Mouse (Mus musculus) midbrain, embryonic 15.5 days (tissue): ENCODE measurements around the gene Krt88. TPM values are rescaled to one million over a fixed set of nuclear protein-coding genes. Genes with fewer than 3 reads are reported as not detected.

Source experiments
- ATAC-seq: fragments of 200-750 bp; cut with Nextera tagmentation; replicated peaks from 2 replicates; pipeline ENCODE4 v1.8.0; 2017; ENCODE audit warnings: moderate TSS enrichment
- H3K27ac ChIP-seq: fragments of 300-500 bp; sonication (generic); 2 replicates; pipeline ENCODE4 v1.5.1; 2015; ENCODE audit warnings: mild to moderate bottlenecking, inconsistent platforms
- H3K27me3 ChIP-seq: fragments of 300-500 bp; sonication (generic); replicated peaks from 2 replicates; pipeline ENCODE4 v1.6.1; 2015; ENCODE audit warnings: inconsistent platforms
- H3K36me3 ChIP-seq: fragments of 300-500 bp; sonication (generic); replicated peaks from 2 replicates; pipeline ENCODE4 v1.6.1; 2015; ENCODE audit warnings: inconsistent platforms
- H3K4me1 ChIP-seq: fragments of 300-500 bp; sonication (generic); 2 replicates; pipeline ENCODE4 v1.6.1; 2015; ENCODE audit warnings: inconsistent platforms
- H3K4me2 ChIP-seq: fragments of 300-500 bp; sonication (generic); 2 replicates; pipeline ENCODE4 v1.6.1; 2015; ENCODE audit warnings: inconsistent platforms, mild to moderate bottlenecking, moderate library complexity
- H3K4me3 ChIP-seq: fragments of 300-500 bp; sonication (generic); 2 replicates; pipeline ENCODE4 v1.5.1; 2015; ENCODE audit warnings: mild to moderate bottlenecking, inconsistent platforms
- H3K9ac ChIP-seq: fragments of 300-500 bp; sonication (generic); 2 replicates; pipeline ENCODE4 v1.6.1; 2015; ENCODE audit warnings: mild to moderate bottlenecking, inconsistent platforms
- H3K9me3 ChIP-seq: fragments of 300-500 bp; sonication (generic); 2 replicates; pipeline ENCODE4 v1.6.1; 2016; ENCODE audit warnings: inconsistent platforms
- WGBS: fragments of 180-500 bp; shearing (Covaris S2); methylation state at CpG from one replicate; pipeline ENCODE4 v1.1.7; 2015; ENCODE audit warnings: mixed read lengths; 5-methylcytosine and 5-hydroxymethylcytosine counted together
- polyA plus RNA-seq: library from polyadenylated mRNA; unstranded; fragments of >200 nt; fragmentation: Nextera tagmentation; extraction: Ambion mirVana; gene quantifications from 2 replicates; pipeline ENCODE4 v1.2.1, GENCODE M21; 2015

Gene Krt88
- polyA plus RNA-seq, 1 experiment from 2014 or later, result not detected

DNA sequence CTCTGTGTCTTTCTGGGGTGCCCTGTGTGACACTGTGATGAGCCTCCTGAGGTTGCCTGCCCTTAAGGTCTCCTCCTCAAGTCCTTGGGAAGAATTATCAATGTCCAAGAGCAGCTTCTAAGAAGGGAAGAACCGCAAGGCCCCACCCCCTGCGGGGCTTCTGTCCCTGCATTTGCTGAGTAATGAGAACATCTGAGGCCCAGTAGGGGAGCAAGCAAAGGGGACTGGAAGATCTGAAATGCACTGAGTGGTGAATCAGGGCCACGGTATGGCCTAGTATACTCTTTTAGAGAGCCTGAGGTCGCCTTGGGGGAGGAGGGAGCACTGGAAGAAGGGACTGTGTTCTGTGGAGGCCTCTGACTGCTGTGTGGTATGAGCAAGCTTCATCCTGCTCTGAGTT is 34.5 kb downstream of the Krt88 start:
- Histone ChIP-seq H3K4me1 (peaks cover 9% of the 10 kb centered on the region), H3K4me2 (no peak overlapping the region), H3K4me3 (no peak overlapping the region), H3K27ac (no peak overlapping the region), H3K9me3 (no peaks in the 10 kb centered on the region), H3K36me3 (no peaks in the 10 kb centered on the region), H3K27me3 (no peaks in the 10 kb centered on the region), H3K9ac (no peak overlapping the region)
- ATAC-seq, result no peak
- WGBS, result 45% methylated on average over 4 of the region's 4 CpGs

DNA sequence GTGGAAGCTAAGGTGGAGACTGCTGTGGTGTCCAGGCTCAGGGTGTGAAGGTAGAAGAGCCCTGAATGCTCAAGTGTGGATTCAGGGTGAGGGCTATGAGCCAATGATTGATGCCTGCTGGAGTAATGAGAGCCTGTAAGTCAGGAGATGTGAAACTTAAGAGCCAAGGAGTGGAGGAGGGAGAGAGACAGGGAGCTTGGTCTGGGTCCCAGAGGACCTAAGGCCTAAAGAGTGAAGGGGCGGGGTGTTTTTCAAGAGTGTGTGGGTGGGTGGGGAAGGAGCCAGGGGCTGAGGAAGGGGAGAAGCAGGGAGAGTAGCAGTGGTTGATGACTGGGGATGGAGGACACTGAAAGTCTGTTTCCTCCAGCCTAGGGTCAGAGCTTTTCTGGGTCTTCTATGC is 36.1 kb downstream of the Krt88 start:
- Histone ChIP-seq H3K4me2 (no peak overlapping the region), H3K27ac (no peak overlapping the region), H3K9ac (no peak overlapping the region), H3K4me1 (peaks cover 9% of the 10 kb centered on the region), H3K36me3 (no peaks in the 10 kb centered on the region), H3K4me3 (no peak overlapping the region), H3K9me3 (no peaks in the 10 kb centered on the region), H3K27me3 (no peaks in the 10 kb centered on the region)
- no peak for ATAC-seq
- WGBS, result 71% methylated on average over 1 of the region's 1 CpGs

DNA sequence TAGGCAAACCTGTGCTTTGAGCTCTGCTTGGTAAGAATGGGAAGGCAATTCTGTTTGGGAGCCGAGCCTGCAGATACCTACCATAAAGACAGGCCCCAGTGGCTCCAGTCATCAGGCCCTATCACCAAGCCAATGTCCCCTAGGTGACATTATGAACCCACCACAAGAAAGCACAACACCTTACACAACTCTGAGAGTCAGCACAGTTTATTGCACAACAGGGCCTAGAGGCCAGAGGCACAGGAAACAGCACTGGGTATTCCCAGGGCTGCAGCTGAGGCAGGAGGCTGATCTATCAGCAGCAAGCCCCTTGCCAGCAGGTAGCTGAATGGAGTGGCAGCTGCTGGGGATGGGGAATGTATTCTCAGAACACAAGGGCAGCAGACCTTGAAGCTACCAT is 37.4 kb downstream of the Krt88 start:
- Histone ChIP-seq H3K36me3 (no peaks in the 10 kb centered on the region), H3K27me3 (no peaks in the 10 kb centered on the region), H3K4me3 (no peak overlapping the region), H3K4me1 (no peaks in the 10 kb centered on the region), H3K4me2 (no peak overlapping the region), H3K27ac (no peak overlapping the region), H3K9me3 (no peaks in the 10 kb centered on the region), H3K9ac (no peak overlapping the region)
- 87% methylated on average over 1 of the region's 1 CpGs for WGBS
- ATAC-seq, result no peak

DNA sequence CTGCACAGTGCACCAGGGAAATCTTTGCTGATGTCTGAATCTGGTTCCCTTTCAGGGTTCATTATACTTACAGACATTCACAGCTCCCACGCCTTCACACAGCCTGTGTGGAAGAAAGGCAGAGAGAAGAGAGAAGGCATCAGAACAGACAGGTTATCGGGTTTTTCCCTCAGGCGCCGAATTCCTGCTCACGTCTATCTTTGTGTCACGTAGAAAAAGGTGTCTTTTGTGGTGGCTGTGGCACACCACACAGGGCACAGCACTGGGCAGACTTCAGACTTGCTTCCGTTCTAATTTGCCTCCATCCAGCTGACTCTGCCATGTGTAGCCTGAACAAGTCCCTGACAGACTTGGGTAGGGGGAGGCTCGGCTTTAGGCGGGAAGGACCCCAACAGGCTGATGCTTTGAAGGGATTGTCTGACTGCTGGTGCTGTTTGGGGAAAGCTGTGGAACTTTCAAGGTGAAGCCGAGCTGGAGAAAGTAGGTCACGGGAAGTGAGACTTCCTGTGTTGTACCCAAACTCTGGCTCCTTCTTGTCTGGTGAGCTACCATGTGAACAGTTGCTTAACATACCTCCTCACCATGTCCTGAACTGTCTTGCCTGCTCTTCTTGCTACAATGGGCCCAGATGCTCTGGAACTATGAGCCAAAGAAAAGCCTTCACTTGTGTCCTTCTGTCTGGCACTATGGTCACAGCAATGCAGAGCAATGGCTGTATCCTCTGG is 38.5 kb downstream of the Krt88 start:
- 76% methylated on average over 11 of the region's 11 CpGs for WGBS
- Histone ChIP-seq H3K4me3 (no peak overlapping the region), H3K27me3 (no peaks in the 10 kb centered on the region), H3K4me2 (no peak overlapping the region), H3K27ac (no peak overlapping the region), H3K4me1 (no peaks in the 10 kb centered on the region), H3K36me3 (no peaks in the 10 kb centered on the region), H3K9ac (no peak overlapping the region), H3K9me3 (no peaks in the 10 kb centered on the region)
- no peak for ATAC-seq

DNA sequence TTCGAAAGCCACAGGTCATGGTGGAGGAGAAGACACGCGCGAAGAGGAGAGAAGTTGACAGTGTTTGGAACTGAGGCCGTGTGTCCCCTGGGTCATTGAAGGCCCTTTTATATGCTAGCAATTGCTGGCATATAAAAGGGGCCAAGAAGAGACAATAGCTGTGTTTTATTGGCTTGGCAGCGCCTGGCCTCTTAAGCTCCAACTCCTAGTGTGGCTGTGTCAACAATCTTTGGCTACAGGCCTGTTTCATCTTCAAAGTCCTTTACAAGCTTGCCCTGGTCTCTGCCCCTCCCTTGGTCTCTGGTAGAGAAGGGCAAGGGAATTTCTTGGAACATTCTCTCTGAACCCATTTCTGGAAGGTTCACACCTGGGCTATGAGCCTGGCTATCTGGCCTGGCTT is 43.9 kb downstream of the Krt88 start, which contains the start of gene Krt83:
Krt83 (minus strand) TSS at position 82 of the 400 bp plus-strand sequence.
- 63% methylated on average over 6 of the region's 6 CpGs for WGBS

DNA sequence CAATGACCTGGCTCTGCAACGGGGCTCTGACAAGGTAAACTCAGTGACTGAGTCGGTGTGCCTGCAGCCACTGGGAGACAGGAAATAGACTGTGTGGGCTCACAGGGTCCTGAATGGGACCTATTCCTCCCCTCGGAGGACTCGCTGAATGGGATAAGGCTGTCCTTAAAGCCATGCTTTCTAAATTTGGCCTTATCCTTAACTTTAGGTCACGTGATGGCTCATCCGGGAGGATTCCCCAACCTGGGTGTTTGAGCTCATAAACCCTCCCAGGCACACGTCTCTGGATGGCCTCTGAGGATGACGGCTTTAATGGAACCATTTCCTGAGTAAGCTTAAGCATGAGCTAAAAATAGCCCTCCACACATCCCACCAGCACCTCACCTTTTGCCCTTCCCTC is 45.2 kb downstream of the Krt88 start:
- Histone ChIP-seq H3K36me3 (no peaks in the 10 kb centered on the region), H3K27me3 (no peaks in the 10 kb centered on the region), H3K4me3 (no peak overlapping the region), H3K4me2 (no peak overlapping the region), H3K27ac (no peak overlapping the region), H3K4me1 (no peaks in the 10 kb centered on the region), H3K9ac (no peak overlapping the region), H3K9me3 (no peaks in the 10 kb centered on the region)
- 73% methylated on average over 8 of the region's 8 CpGs for WGBS
- ATAC-seq, result no peak

More for the DNA sequence above, 43.9 kb downstream of the Krt88 start, which contains the start of gene Krt83:
- Histone ChIP-seq H3K36me3 (no peaks in the 10 kb centered on the region), H3K9me3 (no peaks in the 10 kb centered on the region), H3K9ac (no peak within 1 kb of the TSS), H3K27me3 (no peaks in the 10 kb centered on the region), H3K4me3 (no peak within 1 kb of the TSS), H3K4me2 (no peak within 1 kb of the TSS), H3K4me1 (no peaks in the 10 kb centered on the region), H3K27ac (no peak within 1 kb of the TSS)
- no peak for ATAC-seq

DNA sequence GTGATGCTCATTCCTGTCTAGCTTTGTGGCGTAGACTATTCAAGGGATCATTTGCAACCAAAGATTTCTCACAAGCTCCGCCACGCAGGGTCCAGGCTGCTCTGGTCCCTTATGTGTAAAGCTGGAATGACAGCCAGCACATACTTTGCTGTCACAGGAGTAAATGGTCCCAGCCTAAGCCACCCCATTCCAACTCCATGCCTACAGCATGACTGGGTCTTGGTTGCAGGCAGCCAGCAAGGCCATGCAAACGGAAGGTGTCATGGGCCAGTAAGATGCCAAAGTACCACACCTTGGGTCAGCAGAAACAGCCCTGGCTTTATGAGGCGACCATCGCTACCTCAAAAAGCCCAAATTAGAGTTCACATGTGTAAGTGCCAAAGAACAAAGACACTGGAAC is 46.2 kb downstream of the Krt88 start:
- H3K36me3 ChIP-seq, result no peaks in the 10 kb centered on the region
- no peak for ATAC-seq
- H3K9ac ChIP-seq, result no peak overlapping the region
- no peak overlapping the region for H3K4me2 ChIP-seq
- no peaks in the 10 kb centered on the region for H3K4me1 ChIP-seq
- H3K4me3 ChIP-seq, result no peak overlapping the region
- 94% methylated on average over 6 of the region's 6 CpGs for WGBS
- H3K27me3 ChIP-seq, result no peaks in the 10 kb centered on the region
- no peak overlapping the region for H3K27ac ChIP-seq
- H3K9me3 ChIP-seq, result no peaks in the 10 kb centered on the region

DNA sequence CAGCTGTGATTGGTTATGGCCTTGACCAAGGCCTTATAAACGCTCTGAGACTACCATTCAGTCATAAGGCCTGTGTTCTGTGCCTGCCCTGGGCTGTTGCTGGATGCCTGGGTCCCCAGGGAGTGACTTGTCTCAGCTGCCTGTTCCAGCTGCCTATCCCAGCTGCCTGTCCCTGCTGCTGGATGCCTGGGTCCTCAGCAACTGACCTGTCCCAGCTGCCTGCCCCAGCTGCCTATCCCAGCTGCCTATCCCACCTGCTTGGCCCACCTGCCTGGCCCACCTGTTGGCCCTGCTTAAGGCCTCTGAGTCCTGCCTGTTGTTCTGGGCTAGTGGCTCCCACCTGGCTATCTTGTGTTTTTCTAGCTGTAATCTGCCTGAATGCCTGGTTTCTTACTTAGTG is 46.7 kb downstream of the Krt88 start:
- Histone ChIP-seq H3K4me1 (no peaks in the 10 kb centered on the region), H3K27me3 (no peaks in the 10 kb centered on the region), H3K36me3 (no peaks in the 10 kb centered on the region), H3K9me3 (no peaks in the 10 kb centered on the region), H3K27ac (no peak overlapping the region), H3K9ac (no peak overlapping the region), H3K4me2 (no peak overlapping the region), H3K4me3 (no peak overlapping the region)
- 53% methylated on average over 1 of the region's 1 CpGs for WGBS
- ATAC-seq, result no peak

DNA sequence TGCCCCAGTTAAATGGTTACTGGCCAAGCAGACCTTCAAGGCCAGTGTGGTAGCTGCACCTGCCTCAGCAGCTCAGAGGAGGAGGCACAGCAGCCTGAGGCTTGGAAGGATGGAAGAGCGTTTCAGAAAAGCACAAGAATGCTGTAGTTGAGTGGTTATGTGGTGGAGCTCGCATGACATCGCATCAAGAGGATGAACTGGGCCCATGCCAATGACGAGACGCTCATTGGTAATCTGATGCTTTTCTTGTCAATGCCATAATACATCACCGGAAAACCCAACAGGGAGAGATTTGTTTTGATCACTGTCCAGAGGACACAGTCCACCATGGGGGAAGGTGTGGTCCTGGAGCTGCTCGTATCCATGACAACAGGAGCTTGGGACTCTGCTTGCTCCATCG is 47.7 kb downstream of the Krt88 start:
- WGBS, result 84% methylated on average over 8 of the region's 8 CpGs

DNA sequence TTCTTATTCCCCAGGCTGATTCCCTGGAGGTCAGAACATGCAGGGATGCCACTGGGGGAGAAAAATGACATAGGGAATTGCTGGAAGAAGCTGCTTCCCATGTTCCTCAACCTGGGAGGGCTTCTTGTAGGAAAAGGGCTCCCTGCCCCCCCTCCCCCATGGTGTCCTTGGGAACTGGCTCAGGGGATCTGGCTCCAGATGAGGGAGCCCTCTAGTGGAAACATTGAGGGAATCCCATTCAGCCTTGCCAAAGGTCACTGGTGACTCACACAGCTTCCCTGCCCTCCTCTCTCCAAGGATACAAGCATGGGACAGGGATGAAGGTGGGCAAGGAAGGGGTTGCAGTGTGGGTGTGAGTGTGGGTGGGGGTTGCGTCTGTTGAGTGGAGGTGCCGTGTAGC is 49.6 kb downstream of the Krt88 start:
- H3K27me3 ChIP-seq, result no peaks in the 10 kb centered on the region
- H3K36me3 ChIP-seq, result no peaks in the 10 kb centered on the region
- no peak overlapping the region for H3K9ac ChIP-seq
- H3K4me3 ChIP-seq, result no peak overlapping the region
- no peak for ATAC-seq
- no peaks in the 10 kb centered on the region for H3K4me1 ChIP-seq
- H3K9me3 ChIP-seq, result no peaks in the 10 kb centered on the region
- no peak overlapping the region for H3K4me2 ChIP-seq
- WGBS, result 76% methylated on average over 2 of the region's 2 CpGs
- no peak overlapping the region for H3K27ac ChIP-seq

More for the DNA sequence above, 47.7 kb downstream of the Krt88 start:
- no peaks in the 10 kb centered on the region for H3K4me1 ChIP-seq
- H3K4me2 ChIP-seq, result no peak overlapping the region
- no peak for ATAC-seq
- H3K9me3 ChIP-seq, result no peaks in the 10 kb centered on the region
- H3K9ac ChIP-seq, result no peak overlapping the region
- no peaks in the 10 kb centered on the region for H3K36me3 ChIP-seq
- no peaks in the 10 kb centered on the region for H3K27me3 ChIP-seq
- H3K4me3 ChIP-seq, result no peak overlapping the region
- H3K27ac ChIP-seq, result no peak overlapping the region

Other genes starting within 250 kb of the Krt88 start
- 1.3 and 1.9 TPM in 2 replicates for gene Grasp, start 223.6 kb upstream of the Krt88 start, polyA plus RNA-seq
- 4.2 and 4.9 TPM in 2 replicates for gene Nr4a1, start 193.5 kb upstream of the Krt88 start, polyA plus RNA-seq
- gene Atg101, start 163.5 kb upstream of the Krt88 start, polyA plus RNA-seq, result 83.9 and 84.3 TPM in 2 replicates
- gene 6030408B16Rik, start 154.5 kb upstream of the Krt88 start, polyA plus RNA-seq, result 0.28 and 0.45 TPM in 2 replicates
- 0.09 and 0.23 TPM in 2 replicates for gene Krt80, start 77.6 kb upstream of the Krt88 start, polyA plus RNA-seq
- gene Krt7, start 36.7 kb upstream of the Krt88 start, polyA plus RNA-seq, result 0.52 and 0.62 TPM in 2 replicates
- 0.40 and 0.83 TPM in 2 replicates for gene Krt87, start 8.9 kb upstream of the Krt88 start, polyA plus RNA-seq
- 0.12 TPM in 1 of 2 replicates, not detected in the other for gene Krt81, start 16.0 kb downstream of the Krt88 start, polyA plus RNA-seq
- 0.17 TPM in 1 of 2 replicates, not detected in the other for gene Krt86, start 25.7 kb downstream of the Krt88 start, polyA plus RNA-seq
- gene Krt83, start 43.8 kb downstream of the Krt88 start, polyA plus RNA-seq, result not detected in 2 replicates
- not detected in 2 replicates for gene Gm49425, start 69.5 kb downstream of the Krt88 start, polyA plus RNA-seq
- gene Krt84, start 85.1 kb downstream of the Krt88 start, polyA plus RNA-seq, result not detected in 2 replicates
- not detected in 2 replicates for gene Krt82, start 102.9 kb downstream of the Krt88 start, polyA plus RNA-seq
- 0.10 TPM in 1 of 2 replicates, not detected in the other for gene Krt90, start 115.2 kb downstream of the Krt88 start, polyA plus RNA-seq
- gene Krt75, start 126.2 kb downstream of the Krt88 start, polyA plus RNA-seq, result 0.08 and 0.17 TPM in 2 replicates
- not detected in 2 replicates for gene Gm5414, start 180.4 kb downstream of the Krt88 start, polyA plus RNA-seq
- not detected in 2 replicates for gene Gm5478, start 199.6 kb downstream of the Krt88 start, polyA plus RNA-seq
- gene Krt6b, start 232.5 kb downstream of the Krt88 start, polyA plus RNA-seq, result not detected in 2 replicates
- gene Krt6a, start 246.6 kb downstream of the Krt88 start, polyA plus RNA-seq, result 0.17 TPM in 1 of 2 replicates, not detected in the other